Mouse (Mus musculus) intestine, postnatal 0 days (tissue): ENCODE results near the gene Gm20696. TPM values are rescaled to one million over a fixed set of nuclear protein-coding genes. Genes with fewer than 3 reads are reported as not detected.
A peak's percentile ranks its signal among the peaks of the same experiment; 100 is the strongest.

Experiments used
- ATAC-seq: fragments of 200-750 bp; cut with Nextera tagmentation; 2 replicates; pipeline ENCODE4 v1.8.0; 2017; ENCODE audit warnings: mild to moderate bottlenecking, moderate TSS enrichment, moderate library complexity
- H3K27ac ChIP-seq: fragments of 300-500 bp; sonication (generic); 2 replicates; pipeline ENCODE4 v1.5.1; 2014; ENCODE audit warnings: mild to moderate bottlenecking, low read depth, low read length, moderate library complexity
- H3K27me3 ChIP-seq: fragments of 300-500 bp; sonication (generic); replicated peaks from 2 replicates; pipeline ENCODE4 v1.6.1; 2014; ENCODE audit warnings: low read length, mixed read lengths; ENCODE audit not compliant: control insufficient read depth, insufficient read depth
- H3K36me3 ChIP-seq: fragments of 300-500 bp; sonication (generic); 2 replicates; pipeline ENCODE4 v1.6.1; 2014; ENCODE audit warnings: mild to moderate bottlenecking, moderate library complexity; ENCODE audit not compliant: control insufficient read depth, insufficient read depth
- H3K4me1 ChIP-seq: fragments of 300-500 bp; sonication (generic); replicated peaks from 2 replicates; pipeline ENCODE4 v1.6.1; 2014; ENCODE audit warnings: antibody characterized with exemption, low read length, mixed read lengths; ENCODE audit not compliant: control insufficient read depth, insufficient read depth
- H3K4me2 ChIP-seq: fragments of 300-500 bp; sonication (generic); replicated peaks from 2 replicates; pipeline ENCODE4 v1.6.1; 2014; ENCODE audit warnings: low read depth, mild to moderate bottlenecking, moderate library complexity
- H3K4me3 ChIP-seq: fragments of 300-500 bp; sonication (generic); 2 replicates; pipeline ENCODE4 v1.5.1; 2014; ENCODE audit warnings: low read depth, low read length
- H3K9ac ChIP-seq: fragments of 300-500 bp; sonication (generic); 2 replicates; pipeline ENCODE4 v1.6.1; 2014; ENCODE audit warnings: mild to moderate bottlenecking, low read depth, low read length
- H3K9me3 ChIP-seq: fragments of 300-500 bp; sonication (generic); 2 replicates; pipeline ENCODE4 v1.6.1; 2016; ENCODE audit warnings: mixed run types; ENCODE audit not compliant: control insufficient read depth
- CTCF ChIP-seq: sonication (generic); IDR thresholded peaks from 2 replicates; pipeline ENCODE4 v1.5.1; 2016; ENCODE audit warnings: low read depth, mild to moderate bottlenecking, control low read depth, antibody characterized with exemption, moderate library complexity
- WGBS: fragments of 180-500 bp; shearing (Covaris S2); extraction: QIAGEN DNeasy Blood & Tissue Kit; methylation state at CpG from one replicate; pipeline ENCODE4 v1.1.7; 2014; 5-methylcytosine and 5-hydroxymethylcytosine counted together
- polyA plus RNA-seq: library from polyadenylated mRNA; unstranded; fragments of >200 nt; fragmentation: Nextera tagmentation; extraction: Ambion mirVana; gene quantifications from 2 replicates; pipeline ENCODE4 v1.2.1, GENCODE M21; 2015

The Gm20696 gene
- polyA plus RNA-seq, 1 experiment from 2014 or later = 1.4 TPM

GRCm38 (mm10) chr6:99375376-99375775, 291.2 kb downstream of the Gm20696 start:
- no peaks in the 10 kb centered on the region for H3K36me3 ChIP-seq
- H3K27me3 ChIP-seq = no peaks in the 10 kb centered on the region
- H3K27ac ChIP-seq = no peak overlapping the region
- WGBS = 57% methylated on average over 4 of the region's 4 CpGs
- no peaks in the 10 kb centered on the region for H3K9me3 ChIP-seq
- no peaks in the 10 kb centered on the region for H3K4me1 ChIP-seq
- H3K9ac ChIP-seq = no peak overlapping the region
- H3K4me3 ChIP-seq = no peak overlapping the region
- 0 out of 2 replicates have a peak, but pooled peaks have one; percentile 30 for TF ChIP-seq CTCF
- H3K4me2 ChIP-seq = no peak overlapping the region
- ATAC-seq = no peak

GRCm38 (mm10) chr6:99374448-99375271, 291.9 kb downstream of the Gm20696 start:
- no peak for ATAC-seq
- H3K27ac ChIP-seq = no peak overlapping the region
- no peak for TF ChIP-seq CTCF

GRCm38 (mm10) chr6:99372427-99372826, 294.2 kb downstream of the Gm20696 start:
- TF ChIP-seq CTCF = no peak
- no peaks in the 10 kb centered on the region for H3K36me3 ChIP-seq
- ATAC-seq = no peak

More at GRCm38 (mm10) chr6:99374448-99375271, 291.9 kb downstream of the Gm20696 start:
- H3K4me1 ChIP-seq = no peaks in the 10 kb centered on the region
- H3K9ac ChIP-seq = no peak overlapping the region
- no peaks in the 10 kb centered on the region for H3K27me3 ChIP-seq
- WGBS = 65% methylated on average over 19 of the region's 19 CpGs
- no peak overlapping the region for H3K4me3 ChIP-seq
- H3K4me2 ChIP-seq = no peak overlapping the region
- H3K36me3 ChIP-seq = no peaks in the 10 kb centered on the region
- no peaks in the 10 kb centered on the region for H3K9me3 ChIP-seq

GRCm38 (mm10) chr6:99372016-99372415, 294.6 kb downstream of the Gm20696 start:
- no peak overlapping the region for H3K27ac ChIP-seq
- no peak overlapping the region for H3K9ac ChIP-seq
- H3K4me3 ChIP-seq = no peak overlapping the region
- no peaks in the 10 kb centered on the region for H3K4me1 ChIP-seq
- no peaks in the 10 kb centered on the region for H3K27me3 ChIP-seq
- WGBS = 80% methylated on average over 6 of the region's 6 CpGs
- TF ChIP-seq CTCF = no peak
- H3K9me3 ChIP-seq = no peaks in the 10 kb centered on the region
- no peak overlapping the region for H3K4me2 ChIP-seq
- no peaks in the 10 kb centered on the region for H3K36me3 ChIP-seq
- no peak for ATAC-seq

More at GRCm38 (mm10) chr6:99372427-99372826, 294.2 kb downstream of the Gm20696 start:
- Histone ChIP-seq H3K4me1 (no peaks in the 10 kb centered on the region), H3K27ac (no peak overlapping the region), H3K9ac (no peak overlapping the region), H3K27me3 (no peaks in the 10 kb centered on the region), H3K9me3 (no peaks in the 10 kb centered on the region), H3K4me3 (no peak overlapping the region), H3K4me2 (no peak overlapping the region)
- 56% methylated on average over 5 of the region's 5 CpGs for WGBS

GRCm38 (mm10) chr6:99369931-99370330, 296.7 kb downstream of the Gm20696 start:
- 78% methylated on average over 2 of the region's 2 CpGs for WGBS

GRCm38 (mm10) chr6:99369156-99369555, 297.4 kb downstream of the Gm20696 start:
- Histone ChIP-seq H3K4me1 (no peaks in the 10 kb centered on the region), H3K36me3 (no peaks in the 10 kb centered on the region), H3K27me3 (no peaks in the 10 kb centered on the region), H3K9me3 (no peaks in the 10 kb centered on the region), H3K27ac (no peak overlapping the region), H3K4me3 (no peak overlapping the region), H3K4me2 (no peak overlapping the region), H3K9ac (no peak overlapping the region)
- 77% methylated on average over 3 of the region's 3 CpGs for WGBS
- ATAC-seq = no peak
- TF ChIP-seq CTCF = no peak

More at GRCm38 (mm10) chr6:99369931-99370330, 296.7 kb downstream of the Gm20696 start:
- no peak for ATAC-seq
- Histone ChIP-seq H3K9ac (no peak overlapping the region), H3K4me3 (no peak overlapping the region), H3K4me2 (no peak overlapping the region), H3K27me3 (no peaks in the 10 kb centered on the region), H3K36me3 (no peaks in the 10 kb centered on the region), H3K4me1 (no peaks in the 10 kb centered on the region), H3K9me3 (no peaks in the 10 kb centered on the region), H3K27ac (no peak overlapping the region)
- TF ChIP-seq CTCF = no peak
